15 mouse cellular contexts compared by ENCODE assay signal in the genomic region with DNA sequence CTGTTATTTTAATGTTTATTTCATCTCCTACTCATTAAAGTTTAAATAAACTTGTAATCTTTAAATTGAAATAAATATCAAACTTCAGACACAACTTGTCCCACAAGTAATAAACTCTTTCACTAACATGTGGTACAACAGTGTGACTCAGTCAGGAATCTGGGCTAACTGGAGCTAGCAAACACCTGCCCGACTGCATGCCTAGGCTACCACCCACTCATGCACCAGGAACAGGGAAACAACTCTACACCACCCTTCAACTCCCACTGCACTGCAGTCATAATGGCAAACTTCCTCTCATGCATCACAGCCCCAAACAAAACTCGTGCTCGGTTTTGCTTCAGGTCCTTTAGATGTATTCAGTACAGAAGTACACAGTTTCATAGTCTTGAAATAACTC.
"Had no signal": no experiment of that assay in that cellular context is flagged by ENCODE, and none has a peak within 500 bp of the region (broad histone marks: within the 10 kb centered on the region; RNA-seq: fewer than 3 reads in every experiment).

No protein-coding gene starts in this region.

- H3K9ac ChIP-seq: intestine, embryonic 15.5 days; kidney, embryonic 15.5 days; liver, embryonic 12.5 days; liver, postnatal 0 days; midbrain, embryonic 12.5 days; neural tube, embryonic 15.5 days had no signal

- H3K4me1 ChIP-seq: intestine, embryonic 15.5 days; kidney, embryonic 15.5 days; midbrain, embryonic 12.5 days; neural tube, embryonic 15.5 days had no signal

- H3K4me2 ChIP-seq: intestine, embryonic 15.5 days; kidney, embryonic 15.5 days; liver, embryonic 12.5 days; midbrain, embryonic 12.5 days; neural tube, embryonic 15.5 days had no signal

- H3K36me3 ChIP-seq: intestine, embryonic 15.5 days had no signal

- DNase-seq: kidney, adult 2 months; kidney, postnatal 14 days; liver, postnatal 0 days; right cerebral cortex, adult 18-20 months; right cerebral cortex, postnatal 25 days; thymus, adult 2 months; thymus, postnatal 25 days had no signal

- H3K27ac ChIP-seq: intestine, embryonic 15.5 days; kidney, embryonic 15.5 days; limb, embryonic 10.5 days; macrophage; midbrain, embryonic 12.5 days; neural tube, embryonic 15.5 days had no signal

- H3K27me3 ChIP-seq: intestine, embryonic 15.5 days; kidney, embryonic 15.5 days; liver, embryonic 12.5 days; megakaryocyte, embryonic 14.5 days; midbrain, embryonic 12.5 days; neural tube, embryonic 15.5 days had no signal

- ATAC-seq: intestine, embryonic 15.5 days; liver, embryonic 12.5 days; liver, postnatal 0 days had no signal

- H3K4me3 ChIP-seq: intestine, embryonic 15.5 days; kidney, embryonic 15.5 days; limb, embryonic 10.5 days; liver, embryonic 12.5 days; megakaryocyte, embryonic 14.5 days; midbrain, embryonic 12.5 days; neural tube, embryonic 15.5 days had no signal

- H3K9me3 ChIP-seq: intestine, embryonic 15.5 days; kidney, embryonic 15.5 days; limb, embryonic 10.5 days; liver, embryonic 12.5 days; megakaryocyte, embryonic 14.5 days; midbrain, embryonic 12.5 days; neural tube, embryonic 15.5 days had no signal
